Mouse (Mus musculus) heart, postnatal 0 days (tissue): Measurements from ENCODE around the gene Nhsl2. TPM values are rescaled to one million over a fixed set of nuclear protein-coding genes. Genes with fewer than 3 reads are reported as not detected.

Experiments used
- ATAC-seq: fragments of 200-750 bp; cut with Nextera tagmentation; 2 replicates; pipeline ENCODE4 v1.8.0; 2017; ENCODE audit warnings: low read depth, moderate number of reproducible peaks, moderate library complexity; ENCODE audit not compliant: insufficient read depth
- DNase-seq: peaks from one replicate; pipeline ENCODE4 v3.0.0-alpha.2; 2016; ENCODE audit warnings: low spot score
- H3K27ac ChIP-seq: fragments of 300-500 bp; sonication (generic); 2 replicates; pipeline ENCODE4 v1.5.1; 2014; ENCODE audit warnings: low read depth, mild to moderate bottlenecking
- H3K27me3 ChIP-seq: fragments of 300-500 bp; sonication (generic); 2 replicates; pipeline ENCODE4 v1.6.1; 2014; ENCODE audit warnings: low read length, mixed read lengths; ENCODE audit not compliant: control insufficient read depth, insufficient read depth
- H3K36me3 ChIP-seq: fragments of 300-500 bp; sonication (generic); replicated peaks from 2 replicates; pipeline ENCODE4 v1.6.1; 2014; ENCODE audit warnings: low read length, mixed read lengths; ENCODE audit not compliant: control insufficient read depth, insufficient read depth
- H3K4me1 ChIP-seq: fragments of 300-500 bp; sonication (generic); 2 replicates; pipeline ENCODE4 v1.6.1; 2014; ENCODE audit warnings: antibody characterized with exemption; ENCODE audit not compliant: control insufficient read depth, insufficient read depth
- H3K4me2 ChIP-seq: fragments of 300-500 bp; sonication (generic); 2 replicates; pipeline ENCODE4 v1.6.1; 2014; ENCODE audit warnings: low read depth, mild to moderate bottlenecking, low read length, moderate library complexity
- H3K4me3 ChIP-seq: fragments of 300-500 bp; sonication (generic); 2 replicates; pipeline ENCODE4 v1.5.1; 2014; ENCODE audit warnings: low read depth, low read length
- H3K9ac ChIP-seq: fragments of 300-500 bp; sonication (generic); replicated peaks from 2 replicates; pipeline ENCODE4 v1.6.1; 2014; ENCODE audit warnings: low read depth, low read length, mixed read lengths
- H3K9me3 ChIP-seq: fragments of 300-500 bp; sonication (generic); replicated peaks from 2 replicates; pipeline ENCODE4 v1.6.1; 2016; ENCODE audit warnings: low read length; ENCODE audit not compliant: control insufficient read depth
- CTCF ChIP-seq: IDR thresholded peaks from 2 replicates; pipeline ENCODE4 v1.5.1; 2016; ENCODE audit warnings: antibody characterized with exemption, control low read depth, low read depth
- EP300 ChIP-seq: IDR thresholded peaks from 2 replicates; pipeline ENCODE4 v1.6.1; 2016; ENCODE audit warnings: antibody characterized with exemption, low read depth
- WGBS: fragments of 180-500 bp; shearing (Covaris S2); extraction: QIAGEN DNeasy Blood & Tissue Kit; methylation state at CpG from one replicate; pipeline ENCODE4 v1.1.7; 2014; 5-methylcytosine and 5-hydroxymethylcytosine counted together
- polyA plus RNA-seq: library from polyadenylated mRNA; unstranded; fragments of >200 nt; fragmentation: Nextera tagmentation; extraction: Ambion mirVana; gene quantifications from 2 replicates; pipeline ENCODE4 v1.2.1, GENCODE M21; 2015
- total RNA-seq: library from RNA; depleted of rRNA; stranded (reverse); fragments of >200 nt; gene quantifications from 2 replicates; pipeline ENCODE4 v1.2.3, GENCODE M21; 2014; ENCODE audit warnings: low replicate concordance

Gene Nhsl2
- total and polyA plus RNA-seq, 2 experiments from 2014 or later, result 2.9 to 18.7 TPM

DNA sequence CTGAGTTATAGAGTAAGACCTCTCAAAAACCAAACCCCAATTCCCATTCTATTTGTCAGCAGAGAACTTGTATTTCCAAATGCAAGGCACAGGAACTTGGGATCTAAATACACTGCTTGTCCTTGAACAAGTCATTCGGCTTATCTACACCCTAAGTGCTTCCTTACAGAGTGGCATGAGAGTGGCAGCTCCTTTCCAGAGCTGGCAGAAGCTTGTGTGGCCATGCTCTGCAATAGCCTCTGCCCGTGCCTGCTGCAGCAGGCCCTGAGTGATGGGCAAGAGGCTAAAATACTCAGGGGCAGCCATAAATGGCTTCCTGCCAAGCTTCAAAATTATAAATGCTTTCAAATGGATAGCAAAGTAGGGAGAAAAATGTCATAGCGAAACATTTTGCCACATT lies 123.8 kb downstream of the Nhsl2 start:
- TF ChIP-seq CTCF (no peak), EP300 (no peak)
- ATAC-seq (no peak), DNase-seq (no peak)
- Histone ChIP-seq H3K36me3 (no peaks in the 10 kb centered on the region), H3K4me2 (no peak overlapping the region), H3K9me3 (no peaks in the 10 kb centered on the region), H3K27ac (no peak overlapping the region), H3K9ac (no peak overlapping the region), H3K4me3 (no peak overlapping the region), H3K27me3 (no peaks in the 10 kb centered on the region), H3K4me1 (no peaks in the 10 kb centered on the region)
- 51% methylated on average over 3 of the region's 3 CpGs for WGBS

- peaks cover 5% of the 10 kb centered on the region; the same call in 1 of the 2 replicates for H3K4me1 ChIP-seq
- H3K9ac ChIP-seq, result no peak overlapping the region
- H3K9me3 ChIP-seq, result no peaks in the 10 kb centered on the region
- no peak for TF ChIP-seq EP300
- no peak for TF ChIP-seq CTCF
- no peak overlapping the region for H3K27ac ChIP-seq
- H3K4me2 ChIP-seq, result no peak overlapping the region
- DNase-seq (no peak), ATAC-seq (no peak)
- WGBS, result 60% methylated on average over 3 of the region's 3 CpGs
- H3K27me3 ChIP-seq, result no peaks in the 10 kb centered on the region
- no peaks in the 10 kb centered on the region for H3K36me3 ChIP-seq
- no peak overlapping the region for H3K4me3 ChIP-seq
These were observed 127.7 kb downstream of the Nhsl2 start for GRCm38 (mm10) chrX:101976931-101977330.

DNA sequence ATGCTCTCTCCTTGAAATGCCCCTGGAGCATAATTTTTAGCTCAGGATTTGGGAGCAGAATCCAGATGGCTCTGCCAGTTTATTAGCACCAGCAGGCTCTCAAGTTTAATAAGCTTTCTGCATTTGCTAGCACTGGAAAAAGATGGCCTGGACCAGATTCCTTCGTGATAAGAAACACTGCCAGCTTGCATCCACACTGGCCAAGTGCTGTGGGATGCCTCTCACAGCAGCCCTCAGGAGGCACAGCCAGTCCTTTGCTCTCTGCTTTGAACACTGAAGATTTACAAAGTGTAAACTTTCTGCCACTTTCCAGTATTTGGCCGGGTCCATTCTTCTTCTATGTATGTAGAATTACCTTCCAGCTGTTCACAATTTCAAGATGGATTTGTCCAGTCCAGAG lies 129.7 kb downstream of the Nhsl2 start:
- 0 out of 2 replicates have a peak, but pooled peaks have one; percentile 4 for ATAC-seq
- Histone ChIP-seq H3K4me1 (peaks cover 5% of the 10 kb centered on the region; the same call in 1 of the 2 replicates), H3K36me3 (no peaks in the 10 kb centered on the region), H3K4me3 (no peak overlapping the region), H3K9me3 (no peaks in the 10 kb centered on the region), H3K27ac (peak overlapping the region; percentile 67), H3K4me2 (no peak overlapping the region), H3K9ac (no peak overlapping the region), H3K27me3 (no peaks in the 10 kb centered on the region)
- no peak for DNase-seq
- TF ChIP-seq CTCF (no peak), EP300 (no peak)
- WGBS, result 38% methylated on average over 2 of the region's 2 CpGs

- H3K4me3 ChIP-seq, result no peak overlapping the region
- H3K9me3 ChIP-seq, result no peaks in the 10 kb centered on the region
- H3K9ac ChIP-seq, result no peak overlapping the region
- no peak for TF ChIP-seq CTCF
- 0 out of 2 replicates have a peak, but pooled peaks have one; percentile 17 for TF ChIP-seq EP300
- H3K27me3 ChIP-seq, result no peaks in the 10 kb centered on the region
- no peak overlapping the region for H3K4me2 ChIP-seq
- DNase-seq (peak; percentile 81), ATAC-seq (peak; percentile 81)
- peaks cover 5% of the 10 kb centered on the region; the same call in 1 of the 2 replicates for H3K4me1 ChIP-seq
- H3K36me3 ChIP-seq, result no peaks in the 10 kb centered on the region
- 36% methylated on average over 5 of the region's 5 CpGs for whole genome bisulfite sequencing
- H3K27ac ChIP-seq, result peak overlapping the region; percentile 67
These were observed 130.1 kb downstream of the Nhsl2 start for GRCm38 (mm10) chrX:101979267-101979666.

DNA sequence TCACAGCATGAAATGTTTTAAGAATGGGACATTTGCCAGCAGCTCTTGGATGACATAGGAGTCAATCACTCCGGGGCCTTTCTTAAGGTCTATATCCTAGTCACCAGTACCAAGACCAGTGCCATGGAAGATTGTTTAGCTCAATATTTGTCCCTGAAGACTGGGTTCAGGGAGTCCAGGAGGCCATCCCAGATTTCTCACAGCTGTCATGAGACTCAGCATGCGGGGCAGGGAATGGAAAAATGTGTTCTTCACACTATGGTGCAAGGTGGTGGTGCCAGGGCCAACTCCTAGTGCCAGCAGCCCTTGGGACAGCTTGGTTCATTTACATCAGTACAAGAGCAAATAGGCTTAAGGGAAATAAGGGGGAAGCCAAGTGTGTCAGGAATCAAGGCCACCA lies 131.4 kb downstream of the Nhsl2 start:
- H3K4me1 ChIP-seq, result peaks cover 5% of the 10 kb centered on the region; the same call in 1 of the 2 replicates
- H3K27ac ChIP-seq, result no peak overlapping the region
- H3K27me3 ChIP-seq, result no peaks in the 10 kb centered on the region
- TF ChIP-seq EP300 (no peak), CTCF (no peak)
- H3K9ac ChIP-seq, result no peak overlapping the region
- H3K4me2 ChIP-seq, result no peak overlapping the region
- no peak overlapping the region for H3K4me3 ChIP-seq
- no peak for ATAC-seq
- H3K9me3 ChIP-seq, result no peaks in the 10 kb centered on the region
- DNase-seq, result no peak
- WGBS, result 79% methylated on average over 2 of the region's 2 CpGs
- no peaks in the 10 kb centered on the region for H3K36me3 ChIP-seq

GRCm38 (mm10) chrX:101981450-101981849 lies 132.3 kb downstream of the Nhsl2 start:
- Histone ChIP-seq H3K4me1 (peaks cover 5% of the 10 kb centered on the region; the same call in 1 of the 2 replicates), H3K36me3 (no peaks in the 10 kb centered on the region), H3K27ac (no peak overlapping the region), H3K9me3 (no peaks in the 10 kb centered on the region), H3K4me2 (no peak overlapping the region), H3K27me3 (no peaks in the 10 kb centered on the region), H3K9ac (no peak overlapping the region), H3K4me3 (no peak overlapping the region)
- WGBS, result 43% methylated on average over 2 of the region's 2 CpGs
- no peak for ATAC-seq
- TF ChIP-seq CTCF (peak; percentile 56), EP300 (no peak)
- peak; percentile 22 for DNase-seq
